Mouse (Mus musculus): ENCODE results near the gene Pcp4.
"Not testable (repeated sequence)": the region's sequence is repeated elsewhere in the genome, so short reads cannot be mapped to it uniquely, and the experiment has no call there.

The Pcp4 gene

GRCm38 (mm10) chr16:96467445-96467844 lies at the start of gene Pcp4:
Pcp4 (plus strand) TSS chr16:96467606.
- DNase-seq (ENCODE audit: extremely low spot score, low read depth, low spot score), result peak; percentile 71

DNA sequence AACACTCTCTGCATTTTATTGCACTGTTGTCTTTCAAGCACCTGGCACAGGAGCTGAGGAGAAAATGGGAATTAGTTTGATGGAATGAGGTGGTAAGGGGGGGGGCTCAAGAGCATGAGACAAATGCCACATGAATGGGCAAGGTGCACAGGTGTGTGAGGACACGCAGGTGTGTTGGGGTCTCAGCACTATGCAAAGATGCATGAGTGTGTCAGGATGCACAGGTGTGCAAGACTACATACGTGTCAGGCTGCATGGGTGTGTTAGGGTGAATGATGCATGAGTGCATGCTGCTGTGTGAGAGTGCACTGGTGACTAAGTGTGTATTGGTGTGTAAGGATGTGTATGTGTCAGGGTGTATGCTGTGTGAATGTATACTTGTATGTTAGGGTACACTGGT lies 42.4 kb upstream of the Pcp4 start:
- DNase-seq (ENCODE audit: extremely low spot score, low read depth, low spot score), result no peak

DNA sequence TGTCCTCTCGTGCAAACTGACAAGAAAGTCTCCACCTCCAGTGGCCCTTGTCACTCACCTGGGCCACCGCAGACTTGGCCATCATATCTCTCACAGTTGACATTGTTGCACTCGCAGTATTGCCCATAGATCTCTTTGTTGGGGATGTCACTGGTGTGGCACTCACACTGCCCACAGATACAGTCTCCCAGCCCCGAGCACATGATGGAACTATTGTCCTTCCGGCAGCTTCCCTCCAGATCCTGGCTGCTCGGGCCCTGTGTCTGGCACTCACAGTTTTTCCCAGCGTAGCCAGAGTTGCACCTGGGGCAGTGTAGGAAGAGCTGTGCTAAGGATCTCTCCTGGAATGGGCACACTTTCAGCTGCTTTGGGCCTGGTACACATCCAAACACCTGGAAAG lies 40.7 kb upstream of the Pcp4 start:
- DNase-seq (ENCODE audit: extremely low spot score, low read depth, low spot score), result no peak

DNA sequence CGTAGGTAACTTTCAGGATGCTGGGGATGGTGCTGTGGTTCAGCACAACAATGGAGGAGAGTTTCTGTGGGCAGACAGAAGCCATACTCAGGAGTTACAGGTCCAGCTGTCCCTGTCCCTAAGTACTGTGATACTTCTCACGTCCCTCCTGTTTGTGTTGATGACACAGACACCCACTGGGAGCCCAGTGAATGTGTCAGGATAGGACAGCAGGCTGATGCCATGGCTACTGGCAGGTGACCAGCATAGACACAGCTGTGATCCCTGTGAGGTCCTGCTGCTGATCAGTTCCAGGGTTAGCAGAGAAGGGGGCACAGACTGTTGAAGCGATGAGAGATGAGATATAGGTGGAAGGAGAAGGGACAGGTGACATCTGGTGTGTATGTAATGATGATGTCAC lies 38.4 kb upstream of the Pcp4 start:
- no peak for DNase-seq (ENCODE audit: extremely low spot score, low read depth, low spot score)

DNA sequence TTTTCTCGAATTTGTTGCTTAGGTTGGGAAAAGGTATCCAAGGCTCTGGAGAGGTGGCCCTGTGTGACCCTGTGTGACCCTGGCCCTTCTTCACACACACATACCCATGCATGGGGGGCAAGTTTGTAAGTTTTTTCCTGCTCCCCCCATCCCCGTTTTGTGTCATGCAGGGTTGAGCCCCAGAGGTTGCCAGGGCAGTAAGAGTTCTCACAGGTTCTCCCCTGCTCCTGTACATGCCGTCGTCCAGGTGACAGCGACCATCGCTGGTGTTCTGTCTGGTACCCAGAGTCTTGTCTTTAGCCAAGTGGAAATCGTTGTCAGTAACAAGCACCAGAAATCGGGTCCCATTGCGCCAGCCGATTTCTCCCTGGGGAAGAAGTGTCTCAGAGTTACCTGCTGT lies 34.1 kb upstream of the Pcp4 start:
- DNase-seq (ENCODE audit: extremely low spot score, low read depth, low spot score), result no peak

GRCm38 (mm10) chr16:96434024-96434785 lies 33.2 kb upstream of the Pcp4 start:
- DNase-seq (ENCODE audit: extremely low spot score, low read depth, low spot score), result no peak

DNA sequence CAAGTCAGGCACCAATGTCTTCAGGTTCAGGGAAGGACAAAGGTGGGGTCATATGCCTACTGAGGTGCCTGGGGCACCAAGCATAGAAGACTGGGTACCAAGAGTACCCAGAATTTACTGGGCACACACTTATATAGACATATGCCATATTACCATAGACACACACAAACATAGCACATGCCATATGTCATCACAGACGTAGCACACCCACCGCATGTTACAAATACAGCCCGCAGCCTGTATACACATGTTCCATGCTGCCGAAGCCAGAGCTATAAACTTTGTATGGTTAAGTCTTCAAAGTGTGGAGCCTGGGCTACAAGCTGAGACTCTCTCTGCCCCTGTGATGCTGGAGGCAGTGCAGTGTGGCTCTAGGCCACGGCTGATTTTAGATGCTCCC lies 28.5 kb upstream of the Pcp4 start:
- no peak for DNase-seq (ENCODE audit: extremely low spot score, low read depth, low spot score)

DNA sequence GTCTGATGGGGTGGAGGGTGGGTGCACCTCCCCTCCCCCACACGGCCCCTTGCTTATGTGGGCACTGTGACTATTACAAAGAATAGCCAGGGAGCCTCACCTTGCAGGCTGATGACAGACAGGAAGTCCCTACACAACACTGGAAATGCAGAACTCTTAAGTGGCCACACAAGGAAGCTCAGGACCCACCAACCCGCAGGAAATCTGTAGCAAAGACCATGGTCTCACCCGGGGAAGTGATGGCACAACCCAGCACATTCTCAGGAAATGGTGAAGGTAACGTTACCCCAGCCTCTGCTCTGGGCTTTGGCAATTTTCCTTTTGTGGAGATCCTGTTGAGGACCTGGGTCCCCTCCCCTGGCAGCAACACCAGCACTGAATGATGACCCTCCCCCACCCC lies 27.7 kb upstream of the Pcp4 start:
- no peak for DNase-seq (ENCODE audit: extremely low spot score, low read depth, low spot score)

DNA sequence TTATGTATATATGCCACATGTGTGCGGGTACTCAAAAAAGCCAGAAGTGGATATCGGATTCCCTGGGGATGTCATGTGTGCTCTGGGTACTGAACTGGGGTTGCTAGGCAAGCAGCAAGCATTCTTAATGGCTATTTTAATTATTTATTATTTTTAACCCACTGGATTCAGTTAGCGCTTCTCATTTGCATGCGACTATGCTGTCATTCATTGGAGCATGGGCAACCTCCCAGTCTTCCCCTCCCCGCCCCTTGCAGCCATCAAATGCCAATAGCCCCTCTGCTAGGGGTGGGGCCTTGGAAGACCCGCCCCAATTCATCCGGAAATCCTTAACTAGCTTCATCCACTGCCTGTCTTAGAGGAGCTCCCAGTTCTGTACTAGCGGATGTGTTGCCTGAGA lies 26.5 kb upstream of the Pcp4 start:
- DNase-seq (ENCODE audit: extremely low spot score, low read depth, low spot score), result no peak

DNA sequence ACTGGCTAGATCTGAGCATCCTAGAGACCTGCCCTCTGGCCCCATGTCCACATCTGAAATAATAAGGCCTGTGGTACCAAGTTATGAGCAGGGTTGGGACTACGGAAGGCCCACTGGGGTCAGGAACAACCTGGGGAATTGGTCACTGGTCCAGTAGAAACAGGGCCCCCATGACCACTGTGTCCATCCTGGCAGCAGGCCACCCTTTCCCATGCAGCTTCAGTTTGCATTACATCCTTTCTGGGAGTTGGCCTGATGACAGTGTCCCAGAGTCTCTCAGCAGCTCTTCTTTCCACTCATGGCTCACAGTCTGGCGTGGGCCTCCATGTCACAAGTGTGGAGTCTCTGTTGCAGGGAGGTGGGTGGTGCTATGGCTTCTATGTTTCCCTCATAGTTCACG lies 25.6 kb upstream of the Pcp4 start:
- no peak for DNase-seq (ENCODE audit: extremely low spot score, low read depth, low spot score)

- no peak for DNase-seq (ENCODE audit: extremely low spot score, low read depth, low spot score)
These were observed 23.9 kb upstream of the Pcp4 start, which contains the start of gene Itgb2l for GRCm38 (mm10) chr16:96443468-96443867. Itgb2l (minus strand) TSS chr16:96443619.

GRCm38 (mm10) chr16:96450871-96451270 lies 16.5 kb upstream of the Pcp4 start:
- not testable (repeated sequence) for DNase-seq (ENCODE audit: extremely low spot score, low read depth, low spot score)

- no peak for DNase-seq (ENCODE audit: extremely low spot score, low read depth, low spot score)
These were observed 13.3 kb upstream of the Pcp4 start for GRCm38 (mm10) chr16:96454086-96454485.

GRCm38 (mm10) chr16:96457612-96458011 lies 9.8 kb upstream of the Pcp4 start:
- no peak for DNase-seq (ENCODE audit: extremely low spot score, low read depth, low spot score)

- DNase-seq (ENCODE audit: extremely low spot score, low read depth, low spot score), result no peak
These were observed 8.1 kb upstream of the Pcp4 start for GRCm38 (mm10) chr16:96459356-96459755.

- DNase-seq (ENCODE audit: extremely low spot score, low read depth, low spot score), result no peak
These were observed 6.6 kb upstream of the Pcp4 start for GRCm38 (mm10) chr16:96460788-96461187.

- DNase-seq (ENCODE audit: extremely low spot score, low read depth, low spot score), result no peak
These were observed 605 bp downstream of the Pcp4 start for GRCm38 (mm10) chr16:96468011-96468410.

- no peak for DNase-seq (ENCODE audit: extremely low spot score, low read depth, low spot score)
These were observed 1.3 kb downstream of the Pcp4 start for GRCm38 (mm10) chr16:96468698-96469097.

- no peak for DNase-seq (ENCODE audit: extremely low spot score, low read depth, low spot score)
These were observed 2.2 kb downstream of the Pcp4 start for GRCm38 (mm10) chr16:96469640-96470039.

DNA sequence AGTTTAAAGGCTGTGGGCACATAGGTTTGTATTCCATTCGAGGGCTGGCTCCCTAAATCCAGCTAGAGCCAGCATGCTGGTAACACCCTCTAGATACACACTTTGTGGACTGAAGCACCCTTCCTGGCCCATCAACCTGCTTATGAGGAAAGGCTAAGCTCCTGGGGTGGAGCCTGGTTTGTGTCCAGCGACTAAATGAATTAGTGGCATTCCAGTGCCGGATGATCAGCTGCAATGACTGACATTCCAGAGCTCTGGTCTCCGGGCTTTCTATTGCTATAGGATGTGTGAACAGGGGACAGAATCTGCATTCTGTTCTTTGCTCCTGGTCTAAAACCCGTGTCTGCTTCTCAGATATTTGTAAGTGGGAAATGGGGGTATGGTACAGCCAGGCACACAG lies 5.0 kb downstream of the Pcp4 start:
- DNase-seq (ENCODE audit: extremely low spot score, low read depth, low spot score), result no peak

GRCm38 (mm10) chr16:96472816-96473215 lies 5.4 kb downstream of the Pcp4 start:
- DNase-seq (ENCODE audit: extremely low spot score, low read depth, low spot score), result no peak

GRCm38 (mm10) chr16:96474185-96474584 lies 6.8 kb downstream of the Pcp4 start:
- DNase-seq (ENCODE audit: extremely low spot score, low read depth, low spot score), result no peak

DNA sequence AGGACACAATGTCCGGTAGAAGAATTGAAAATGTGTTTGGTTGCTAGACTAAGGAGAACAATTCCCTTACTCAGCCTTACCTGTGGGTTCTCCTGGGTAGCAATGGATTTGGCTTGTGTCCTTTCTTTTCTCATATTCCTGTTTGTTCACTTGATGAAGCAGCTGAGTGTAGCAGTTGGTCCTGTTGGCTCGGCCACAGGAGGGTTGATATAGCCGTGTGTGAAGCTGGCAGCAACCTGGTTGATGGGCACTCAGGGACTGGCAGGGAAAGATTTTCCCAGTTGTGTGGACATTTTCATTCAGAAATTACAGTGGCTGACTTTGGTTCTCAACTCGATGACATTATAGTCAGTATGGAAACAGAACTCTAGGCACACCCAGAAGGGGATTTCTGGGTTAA lies 14.4 kb downstream of the Pcp4 start:
- DNase-seq (ENCODE audit: extremely low spot score, low read depth, low spot score), result no peak
